Comparison of ENCODE assay signal across 8 mouse cellular contexts in genomic region chr6:87008887-87009286, GRCm38 (mm10). TPM values are rescaled to one million over a fixed set of nuclear protein-coding genes. Genes with fewer than 3 reads are reported as not detected.
DNase-seq lines count a peak whose midpoint lies in the region; ATAC-seq lines count a peak whose summit lies in the region.

Gene Nfu1 (plus strand): TSS chr6:87009236.

- H3K9me3 ChIP-seq in neural tube, embryonic 11.5 days (ENCODE audit: control insufficient read depth, low read length), result no peaks in the 10 kb centered on the region
- no peaks in the 10 kb centered on the region for H3K9me3 ChIP-seq in embryonic facial prominence, embryonic 13.5 days
- H3K9me3 ChIP-seq in heart, embryonic 15.5 days (replicated peaks), result no peaks in the 10 kb centered on the region
- H3K9me3 ChIP-seq in neural tube, embryonic 12.5 days, result no peaks in the 10 kb centered on the region

- peak within 1 kb of the TSS; percentile 69 for H3K27ac ChIP-seq in neural tube, embryonic 11.5 days (ENCODE audit: low read depth, low read length)
- peak within 1 kb of the TSS; percentile 82 for H3K27ac ChIP-seq in embryonic facial prominence, embryonic 13.5 days
- peak within 1 kb of the TSS; percentile 94 for H3K27ac ChIP-seq in heart, embryonic 15.5 days
- peak within 1 kb of the TSS; percentile 57; the same call in 1 of the 2 replicates for H3K27ac ChIP-seq in neural tube, embryonic 12.5 days

- intact Hi-C loops in left cerebral cortex, postnatal 25 days (cut with DNase I), result no loop called here

- no peak for ATAC-seq in neural tube, embryonic 11.5 days (ENCODE audit: insufficient read depth, low FRiP score, low TSS enrichment)
- no peak for ATAC-seq in embryonic facial prominence, embryonic 13.5 days (ENCODE audit: insufficient number of reproducible peaks, insufficient read depth, low FRiP score, low TSS enrichment, low read depth)
- no peak for ATAC-seq in heart, embryonic 15.5 days (replicated peaks; ENCODE audit: insufficient number of reproducible peaks, insufficient read depth, low FRiP score, low read depth)
- ATAC-seq in neural tube, embryonic 12.5 days (ENCODE audit: low FRiP score, low read depth), result no peak

- DNase-seq in neural tube, embryonic 11.5 days (ENCODE audit: low spot score), result no peak
- DNase-seq in neural tube, embryonic 10.5 days (ENCODE audit: extremely low spot score, low spot score), result no peak
- DNase-seq in left cerebral cortex, postnatal 25 days (ENCODE audit: low spot score in 2 of 2), result no peak
- DNase-seq in cerebellum, adult 11-12 months, result no peak
- no peak for DNase-seq in retina, postnatal 1 day

- WGBS in neural tube, embryonic 11.5 days, result 82% methylated on average over 6 of the region's 6 CpGs
- 75% methylated on average over 6 of the region's 6 CpGs for WGBS in embryonic facial prominence, embryonic 13.5 days
- WGBS in heart, embryonic 15.5 days, result 75% methylated on average over 6 of the region's 6 CpGs
- 80% methylated on average over 6 of the region's 6 CpGs for WGBS in neural tube, embryonic 12.5 days

- peak within 1 kb of the TSS; percentile 79 for H3K4me3 ChIP-seq in neural tube, embryonic 11.5 days (ENCODE audit: low read depth, low read length)
- H3K4me3 ChIP-seq in embryonic facial prominence, embryonic 13.5 days, result peak within 1 kb of the TSS; percentile 87
- H3K4me3 ChIP-seq in heart, embryonic 15.5 days, result peak within 1 kb of the TSS; percentile 84
- peak within 1 kb of the TSS; percentile 81 for H3K4me3 ChIP-seq in neural tube, embryonic 12.5 days

- H3K27me3 ChIP-seq in neural tube, embryonic 11.5 days (ENCODE audit: control insufficient read depth, insufficient read depth, low read length), result no peaks in the 10 kb centered on the region
- no peaks in the 10 kb centered on the region for H3K27me3 ChIP-seq in embryonic facial prominence, embryonic 13.5 days
- H3K27me3 ChIP-seq in heart, embryonic 15.5 days, result no peaks in the 10 kb centered on the region
- H3K27me3 ChIP-seq in neural tube, embryonic 12.5 days (replicated peaks), result no peaks in the 10 kb centered on the region

- peak within 1 kb of the TSS; percentile 60 for H3K4me2 ChIP-seq in neural tube, embryonic 11.5 days (ENCODE audit: low read depth)
- peak within 1 kb of the TSS; percentile 65 for H3K4me2 ChIP-seq in embryonic facial prominence, embryonic 13.5 days
- H3K4me2 ChIP-seq in heart, embryonic 15.5 days, result peak within 1 kb of the TSS; percentile 69
- H3K4me2 ChIP-seq in neural tube, embryonic 12.5 days (replicated peaks), result peak within 1 kb of the TSS; percentile 67

- H3K36me3 ChIP-seq in neural tube, embryonic 11.5 days (ENCODE audit: control insufficient read depth, insufficient read depth, low read length), result no peaks in the 10 kb centered on the region
- H3K36me3 ChIP-seq in embryonic facial prominence, embryonic 13.5 days, result peaks cover 13% of the 10 kb centered on the region; the same call in 1 of the 2 replicates
- peaks cover 12% of the 10 kb centered on the region; the same call in 1 of the 2 replicates for H3K36me3 ChIP-seq in heart, embryonic 15.5 days
- H3K36me3 ChIP-seq in neural tube, embryonic 12.5 days, result peaks cover 4% of the 10 kb centered on the region; the same call in 1 of the 2 replicates

- H3K4me1 ChIP-seq in neural tube, embryonic 11.5 days (ENCODE audit: control insufficient read depth, insufficient read depth, low read length), result no peaks in the 10 kb centered on the region
- H3K4me1 ChIP-seq in embryonic facial prominence, embryonic 13.5 days, result peaks cover 7% of the 10 kb centered on the region
- H3K4me1 ChIP-seq in heart, embryonic 15.5 days (replicated peaks), result peaks cover 13% of the 10 kb centered on the region
- H3K4me1 ChIP-seq in neural tube, embryonic 12.5 days, result peaks cover 7% of the 10 kb centered on the region

- H3K9ac ChIP-seq in neural tube, embryonic 11.5 days (ENCODE audit: low read length), result peak within 1 kb of the TSS; percentile 88
- peak within 1 kb of the TSS; percentile 98 for H3K9ac ChIP-seq in embryonic facial prominence, embryonic 13.5 days
- H3K9ac ChIP-seq in heart, embryonic 15.5 days, result peak within 1 kb of the TSS; percentile 94
- H3K9ac ChIP-seq in neural tube, embryonic 12.5 days, result peak within 1 kb of the TSS; percentile 91

RNA-seq across cellular contexts. Expression of gene Nfu1, which starts in this region (rescaled TPM):
- polyA plus RNA-seq in neural tube, embryonic 11.5 days (2014; fragmentation: Nextera tagmentation; extraction: Ambion mirVana), result 83.2 and 91.5 TPM in 2 replicates
- polyA plus RNA-seq in embryonic facial prominence, embryonic 13.5 days (2015; fragmentation: Nextera tagmentation; extraction: Ambion mirVana), result 95.2 and 105 TPM in 2 replicates
- polyA plus RNA-seq in heart, embryonic 15.5 days (2015; fragmentation: Nextera tagmentation; extraction: Ambion mirVana), result 90.5 and 97.4 TPM in 2 replicates
- 10 to 100 TPM; 54.4 to 58.0 TPM for total RNA-seq in left cerebral cortex, postnatal 25 days (2021)
- 98.4 and 103 TPM in 2 replicates for polyA plus RNA-seq in neural tube, embryonic 12.5 days (2016; fragmentation: Nextera tagmentation; extraction: Ambion mirVana)
